Mouse (Mus musculus) heart, adult 9 months (tissue): Measurements from ENCODE around the gene Cep164.
"Not testable (repeated sequence)": the region's sequence is repeated elsewhere in the genome, so short reads cannot be mapped to it uniquely, and the experiment has no call there.

ENCODE experiments used
- DNase-seq, 2 experiments: peaks; one replicate each; pipeline ENCODE4 v3.0.0; 2022; ENCODE audit warnings: low spot score in 2 of 2

Cep164 gene

DNA sequence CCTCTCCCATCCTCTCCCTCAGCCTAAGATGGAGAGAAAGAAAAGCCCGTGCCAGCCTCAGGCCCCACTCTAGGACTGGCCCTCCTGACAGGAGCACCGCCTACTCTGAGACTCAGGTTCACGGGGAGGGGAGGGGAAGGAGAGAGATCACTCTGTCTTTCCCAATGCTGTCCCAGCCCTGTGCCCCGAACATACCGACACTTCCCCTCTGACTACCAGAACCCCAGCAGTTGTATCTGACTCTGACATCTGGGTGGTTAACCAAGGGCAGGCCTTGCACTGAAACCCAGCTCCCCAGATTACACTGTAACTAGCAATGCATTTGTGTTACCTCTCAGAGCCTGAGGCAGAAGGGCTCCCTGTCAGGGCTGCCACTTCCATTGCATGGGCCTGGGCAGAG is 40.1 kb downstream of the Cep164 start:
- no peak for DNase-seq

DNA sequence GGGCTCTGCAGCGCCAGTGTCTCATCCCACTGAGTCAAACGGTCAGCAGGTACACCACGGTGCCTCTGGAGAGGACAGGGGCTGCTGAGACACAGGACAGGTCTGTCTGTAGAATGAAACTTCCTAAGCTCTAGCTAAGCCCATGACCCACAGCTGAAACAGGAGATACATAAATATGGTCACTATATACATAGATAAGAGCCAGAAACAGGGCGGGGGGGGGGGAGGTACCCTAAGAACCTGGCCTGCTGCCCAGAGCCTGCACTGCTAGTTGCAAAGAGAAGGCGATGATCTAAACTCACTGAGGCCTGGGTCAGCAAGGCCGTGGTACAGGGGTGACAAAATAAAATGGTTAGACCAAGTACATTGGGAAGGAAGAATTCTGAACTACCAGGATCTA is 40.9 kb downstream of the Cep164 start:
- no peak for DNase-seq

DNA sequence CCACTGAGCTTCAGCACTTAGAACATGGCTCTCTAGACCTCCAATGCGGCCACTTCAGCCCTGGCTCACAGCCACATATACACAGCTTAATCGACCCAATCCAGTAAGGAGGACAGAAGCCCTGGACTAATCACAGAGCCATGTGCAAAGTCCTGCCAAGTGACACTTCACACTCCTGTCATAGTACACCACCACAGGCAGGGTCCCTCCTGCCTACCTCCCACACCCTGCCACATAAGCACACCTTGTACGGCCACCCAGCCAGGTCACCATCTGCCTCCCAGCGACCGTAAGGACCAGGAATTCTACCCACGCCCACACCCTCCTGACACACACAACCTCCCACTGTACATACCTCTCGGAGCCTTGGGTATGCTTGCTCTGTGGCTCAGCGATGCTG is 41.4 kb downstream of the Cep164 start:
- DNase-seq, result no peak

DNA sequence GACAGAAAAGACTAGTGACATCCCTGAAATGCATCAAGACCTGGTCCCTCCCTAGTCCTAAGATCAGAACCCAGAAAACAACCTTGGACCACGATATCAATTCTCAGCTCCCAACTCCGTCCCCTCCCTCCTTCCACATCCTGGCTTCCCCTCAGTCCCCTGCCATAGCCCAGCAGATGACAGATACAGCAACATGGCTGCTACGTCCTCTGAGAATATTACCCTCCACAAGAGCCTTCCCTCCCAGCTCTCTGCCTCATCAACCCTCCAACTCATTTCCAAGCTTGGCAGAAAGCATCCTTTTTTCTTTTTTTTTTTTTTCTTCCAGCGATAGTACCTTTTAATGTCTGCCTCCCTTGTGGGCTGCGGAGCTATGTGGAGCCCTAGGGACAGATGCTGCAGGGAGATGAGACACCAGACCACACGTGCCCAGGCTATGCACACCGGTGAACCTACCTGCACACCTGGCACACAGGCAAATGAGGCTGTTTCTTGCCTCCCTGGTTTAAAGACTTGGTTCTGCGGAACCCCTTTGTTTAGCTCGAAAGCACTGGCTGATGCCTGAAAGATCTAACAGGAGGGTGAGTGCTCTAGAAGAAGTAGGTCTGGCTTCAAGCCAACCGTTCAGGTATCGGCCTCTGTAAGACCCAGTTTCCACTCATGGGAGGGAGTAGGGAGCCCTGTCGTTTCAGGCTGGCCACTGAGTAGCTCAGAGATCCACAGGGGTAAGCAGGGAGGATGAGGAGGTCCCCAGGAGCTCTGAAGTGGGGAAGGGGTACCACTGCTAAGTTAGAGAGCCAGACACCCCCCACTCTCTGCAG is 45.0 kb downstream of the Cep164 start:
- no peak for DNase-seq

- no peak for DNase-seq
These were observed 49.3 kb downstream of the Cep164 start for GRCm38 (mm10) chr9:45779201-45779600.

GRCm38 (mm10) chr9:45776176-45776575 is 52.3 kb downstream of the Cep164 start:
- DNase-seq, result not testable (repeated sequence)

DNA sequence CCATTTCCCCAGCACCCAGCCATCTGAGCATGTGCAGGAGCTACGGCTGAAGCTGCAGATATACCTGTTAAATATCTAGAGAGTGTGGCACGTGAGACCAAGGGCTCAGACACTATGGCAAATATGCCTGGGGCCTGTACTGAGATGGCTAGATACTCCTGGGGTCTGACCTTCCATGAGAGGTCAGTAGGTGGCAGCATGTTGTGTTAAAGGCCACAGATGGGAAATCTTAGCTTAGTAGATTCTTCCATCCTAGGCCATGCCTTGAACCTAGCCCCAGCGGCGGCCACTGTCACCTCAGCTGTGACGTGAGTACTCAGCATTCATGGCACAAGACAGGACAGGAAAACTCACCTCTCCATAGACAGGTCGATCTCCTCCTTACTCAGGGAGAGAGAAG is 54.4 kb downstream of the Cep164 start:
- no peak for DNase-seq

DNA sequence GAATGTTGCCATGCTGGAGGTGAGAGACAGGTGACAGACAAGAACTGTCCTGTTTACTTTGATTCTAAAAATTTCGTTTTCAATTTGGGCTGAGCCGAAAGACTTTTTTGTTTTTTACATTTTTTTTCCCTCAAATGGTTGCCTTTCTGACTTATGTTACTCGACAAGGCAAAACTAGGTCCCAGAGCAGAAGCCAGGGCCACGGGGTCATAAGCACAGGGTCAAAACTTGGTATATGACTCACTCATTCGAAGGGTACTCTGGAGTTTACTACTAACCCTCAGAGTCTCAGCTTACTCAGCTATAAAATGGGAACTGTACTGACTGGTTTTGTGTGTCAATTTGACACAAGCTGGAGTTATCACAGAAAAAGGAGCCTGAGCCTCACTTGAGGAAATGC is 58.9 kb downstream of the Cep164 start:
- DNase-seq, result no peak

DNA sequence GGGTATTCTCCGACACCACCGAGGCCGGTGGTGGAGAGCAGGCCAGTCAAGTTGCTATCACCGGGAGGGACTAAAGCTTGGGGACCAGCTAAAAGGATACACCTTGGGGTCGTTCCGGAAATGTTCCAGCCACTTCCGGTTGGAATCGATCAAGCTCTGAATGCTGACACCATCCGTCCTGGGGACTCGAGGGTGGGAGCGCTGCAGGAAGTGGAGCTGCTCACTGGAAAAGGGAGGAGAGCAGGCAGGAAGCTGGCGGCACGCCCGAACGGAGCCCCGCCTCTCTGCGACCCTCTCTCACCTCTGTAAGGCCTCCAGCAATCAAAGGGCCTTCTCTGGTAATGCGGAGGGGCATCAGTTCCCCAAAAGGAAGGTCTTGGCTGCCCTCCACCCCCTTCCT is 60.1 kb downstream of the Cep164 start:
- no peak for DNase-seq

DNA sequence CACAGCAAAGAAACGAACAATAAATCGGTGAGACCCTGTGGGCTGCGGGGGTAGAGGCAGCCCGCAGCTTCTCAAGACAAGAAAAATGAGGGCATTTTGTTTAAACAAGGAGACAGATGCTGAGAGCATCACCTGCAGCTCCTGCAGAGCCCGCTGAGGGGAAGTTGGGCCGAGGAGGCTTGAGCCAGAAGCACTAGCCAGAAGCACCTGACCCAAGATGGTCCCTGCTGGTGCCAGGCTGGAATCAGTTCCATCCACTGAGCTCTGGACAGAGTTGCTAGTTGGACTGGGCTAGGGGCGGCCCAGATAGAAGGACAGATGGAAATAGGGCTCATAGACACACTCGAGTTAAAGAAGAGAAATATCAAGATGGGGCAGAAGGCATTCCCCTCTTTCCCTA is 61.3 kb downstream of the Cep164 start:
- DNase-seq, result no peak

DNA sequence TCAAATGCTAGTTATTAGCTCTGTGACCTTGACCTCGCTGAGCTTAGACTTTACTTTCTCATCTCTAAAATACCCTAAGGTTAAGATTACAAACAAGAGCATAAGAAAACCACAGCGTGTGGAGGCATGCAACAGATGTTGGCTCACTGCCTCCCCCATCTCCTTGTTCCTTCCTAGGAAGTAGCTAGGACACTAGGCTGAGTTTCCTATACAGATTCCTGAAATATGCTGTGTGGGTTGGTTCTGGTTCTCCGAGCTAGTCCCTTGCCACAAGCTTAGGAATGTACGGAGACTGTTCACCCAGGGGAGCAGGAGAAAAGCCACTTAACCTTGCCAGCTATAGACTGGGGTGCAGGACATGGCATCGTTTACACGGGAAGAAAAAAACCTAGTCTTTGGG is 62.3 kb downstream of the Cep164 start:
- DNase-seq, result no peak

GRCm38 (mm10) chr9:45754452-45755091 is 73.9 kb downstream of the Cep164 start:
- DNase-seq, result peak; percentile 12 to 24

GRCm38 (mm10) chr9:45749917-45750316 is 78.6 kb downstream of the Cep164 start:
- DNase-seq, result no peak

DNA sequence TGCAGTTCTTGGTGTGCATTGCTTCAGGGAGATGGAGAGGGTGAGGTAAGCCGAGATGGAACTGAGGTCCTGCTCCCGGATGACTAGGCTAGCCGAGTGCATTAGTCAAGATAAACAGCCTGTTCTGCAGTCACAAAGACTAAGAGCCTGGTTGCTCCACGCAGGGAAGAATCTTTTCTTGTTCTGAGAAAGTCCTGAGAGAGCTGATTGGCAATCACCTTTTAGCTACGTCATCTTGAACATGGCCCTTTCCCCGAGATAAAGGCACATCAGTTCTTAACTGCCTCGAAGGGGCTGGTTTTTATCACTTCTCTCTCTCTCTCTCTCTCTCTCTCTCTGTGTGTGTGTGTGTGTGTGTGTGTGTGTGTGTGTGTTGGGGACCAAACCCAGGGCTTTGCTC is 83.0 kb downstream of the Cep164 start:
- DNase-seq, result no peak

DNA sequence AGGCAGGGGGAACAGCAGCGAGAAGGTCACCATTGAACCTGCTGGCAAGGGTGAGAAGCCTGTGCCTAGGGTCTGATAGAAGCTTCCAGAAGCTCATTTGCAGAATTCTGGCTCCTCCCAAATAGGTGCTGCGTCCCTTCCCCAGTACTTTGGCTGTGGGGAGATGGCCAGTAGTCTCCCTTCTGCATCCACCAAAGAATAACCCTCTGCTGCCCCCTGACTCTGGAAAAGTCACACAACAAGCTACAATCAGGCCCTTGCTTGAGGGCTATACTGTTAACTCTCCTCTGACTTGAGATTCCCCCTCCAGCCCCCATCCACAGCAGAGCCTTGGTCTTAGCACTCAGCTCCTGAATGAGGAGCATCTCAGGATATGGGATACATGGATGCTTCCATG is 87.9 kb downstream of the Cep164 start:
- no peak for DNase-seq

DNA sequence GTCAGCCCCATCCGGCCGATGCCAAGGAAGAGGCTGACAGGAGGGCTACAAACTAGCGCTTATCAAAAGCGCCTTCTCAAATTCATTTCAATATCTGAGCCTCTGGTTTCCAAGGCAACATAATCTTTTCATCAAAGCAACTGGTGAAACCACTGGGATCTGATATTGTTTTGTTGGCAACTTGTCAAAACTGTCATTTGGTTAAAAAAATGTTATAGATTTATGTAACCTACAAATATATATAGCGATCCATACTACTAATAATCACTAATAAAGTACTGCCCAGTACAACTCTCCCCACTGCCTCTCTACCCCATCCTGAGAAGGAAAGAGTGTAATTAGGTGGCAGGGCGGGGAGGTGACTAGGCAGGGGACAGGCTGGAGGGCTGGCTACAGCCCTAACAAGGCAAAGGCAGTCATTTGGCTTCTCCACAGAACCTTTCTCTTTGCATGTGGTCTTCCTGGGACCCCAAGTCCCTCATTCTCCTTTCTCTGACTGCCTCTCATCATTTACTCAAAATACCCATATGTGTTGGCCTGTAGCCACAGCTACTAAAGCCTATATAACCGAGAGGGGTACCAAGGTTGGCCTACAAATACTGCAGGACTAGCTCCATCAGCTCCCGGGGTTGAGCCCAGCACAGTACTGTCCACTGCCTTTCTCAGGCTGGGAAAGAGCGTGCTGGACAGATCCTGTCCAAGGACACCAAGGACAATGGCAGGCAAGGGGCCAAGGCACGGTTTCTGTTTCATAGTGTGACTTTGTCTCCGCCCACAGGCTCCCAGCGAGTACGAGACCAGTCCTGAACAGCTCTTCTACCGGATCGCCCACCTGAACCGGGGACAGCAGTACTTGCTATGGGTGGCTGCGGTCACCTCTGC is 88.5 kb downstream of the Cep164 start:
- DNase-seq, result peak; percentile 9 to 45

- DNase-seq, result no peak
These were observed 89.3 kb downstream of the Cep164 start for GRCm38 (mm10) chr9:45739001-45739701.

DNA sequence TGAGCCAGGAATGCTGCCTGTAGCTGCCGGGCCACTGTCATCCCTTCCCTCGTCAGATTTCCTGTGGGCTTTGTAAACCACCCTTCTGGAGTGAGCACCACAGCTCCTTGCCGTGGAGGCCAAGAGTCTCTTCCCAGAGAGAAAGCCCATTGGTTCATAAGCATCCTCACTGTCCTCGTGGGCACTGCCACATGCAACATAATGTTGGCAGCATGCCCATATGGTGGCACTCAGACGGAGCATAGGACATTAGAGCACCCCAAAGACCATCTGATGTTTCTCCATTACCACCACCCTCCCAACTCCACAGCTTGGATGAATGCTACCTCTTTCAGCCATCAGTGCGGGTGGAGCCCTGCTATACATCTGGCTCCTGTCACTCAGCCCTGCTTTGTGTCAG is 95.2 kb downstream of the Cep164 start:
- no peak for DNase-seq

GRCm38 (mm10) chr9:45731851-45732250 is 96.6 kb downstream of the Cep164 start:
- no peak for DNase-seq

DNA sequence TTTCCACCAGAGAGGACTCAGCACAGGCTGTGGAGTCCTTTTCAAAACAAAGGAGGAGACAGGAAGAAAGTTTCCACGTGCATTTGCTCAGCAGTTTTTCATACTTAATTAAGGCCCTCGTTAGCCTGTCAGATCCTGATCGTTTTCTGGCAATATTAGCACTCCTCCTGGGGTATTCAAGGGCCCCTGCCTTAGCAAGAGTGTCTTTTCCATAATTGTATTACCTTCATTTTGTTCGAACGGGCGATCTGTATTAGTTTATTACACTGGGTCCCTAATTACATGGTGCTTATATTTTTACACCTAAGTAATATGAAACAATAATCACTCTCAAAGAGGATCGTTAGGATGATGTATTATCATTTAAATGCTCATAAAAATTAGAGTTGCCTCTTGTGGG is 108.5 kb downstream of the Cep164 start:
- no peak for DNase-seq
